Mouse (Mus musculus) olfactory bulb, adult 2 months (tissue): ENCODE data around the gene Kcnk10. TPM values are rescaled to one million over a fixed set of nuclear protein-coding genes. Genes with fewer than 3 reads are reported as not detected.
"Not testable (repeated sequence)": the region's sequence is repeated elsewhere in the genome, so short reads cannot be mapped to it uniquely, and the experiment has no call there.

Source experiments
- H3K27ac ChIP-seq: fragments of 200-500 bp; 2 replicates; pipeline ENCODE4 v1.5.1; 2012; ENCODE audit warnings: low read depth, low read length; ENCODE audit not compliant: insufficient read depth
- H3K4me1 ChIP-seq: fragments of 200-500 bp; 2 replicates; pipeline ENCODE4 v1.6.1; 2012; ENCODE audit warnings: low read length; ENCODE audit not compliant: control insufficient read depth, insufficient read depth
- H3K4me3 ChIP-seq: fragments of 200-500 bp; 2 replicates; pipeline ENCODE4 v1.5.1; 2012; ENCODE audit warnings: mild to moderate bottlenecking, low read depth, low read length, moderate library complexity; ENCODE audit not compliant: insufficient read depth
- CTCF ChIP-seq: fragments of 200-500 bp; IDR thresholded peaks from 2 replicates; pipeline ENCODE4 v1.5.1; 2012; ENCODE audit warnings: low read depth, mild to moderate bottlenecking, low read length, moderate library complexity; ENCODE audit not compliant: insufficient read depth
- POLR2A ChIP-seq: fragments of 200-500 bp; IDR thresholded peaks from 2 replicates; pipeline ENCODE4 v1.6.1; 2012; ENCODE audit warnings: mild to moderate bottlenecking, low read depth, low read length, moderate library complexity; ENCODE audit not compliant: insufficient read depth
- WGBS: fragments of 180-500 bp; shearing (Covaris S2); methylation state at CpG from one replicate; pipeline ENCODE4 v1.1.7; 2018; 5-methylcytosine and 5-hydroxymethylcytosine counted together
- polyA plus RNA-seq: library from polyadenylated mRNA; stranded (reverse); fragments of >200 nt; gene quantifications from 2 replicates; pipeline ENCODE4 v1.2.4, GENCODE M21; 2012; ENCODE audit warnings: low replicate concordance; ENCODE audit not compliant: missing spikeins, insufficient read depth, insufficient read length

The Kcnk10 gene
- polyA plus RNA-seq: 50.8 TPM in 1 of 2 replicates, not detected in the other

GRCm38 (mm10) chr12:98577861-98578360, at the start of gene Kcnk10:
Gene Kcnk10 (minus strand): TSS chr12:98578310.
- no peak for TF ChIP-seq CTCF
- no peak for TF ChIP-seq POLR2A
- peak within 1 kb of the TSS; percentile 49 for H3K4me3 ChIP-seq
- peaks cover 11% of the 10 kb centered on the region for H3K4me1 ChIP-seq
- WGBS: 1% methylated on average over 22 of the region's 22 CpGs
- H3K27ac ChIP-seq: peak within 1 kb of the TSS; percentile 4; the same call in 1 of the 2 replicates

GRCm38 (mm10) chr12:98627392-98628259, 49.5 kb upstream of the Kcnk10 start, which contains the start of gene Spata7:
Gene Spata7 (plus strand): TSS chr12:98628157.
- Histone ChIP-seq H3K4me1 (no peaks in the 10 kb centered on the region), H3K4me3 (peak within 1 kb of the TSS; percentile 99), H3K27ac (peak within 1 kb of the TSS; percentile 76)
- under 1% methylated on average over 32 of the region's 32 CpGs for WGBS
- TF ChIP-seq POLR2A: no peak

GRCm38 (mm10) chr12:98623266-98623665, 45.2 kb upstream of the Kcnk10 start:
- not testable (repeated sequence) for H3K27ac ChIP-seq, H3K4me3 ChIP-seq, H3K4me1 ChIP-seq
- WGBS: 95% methylated on average over 10 of the region's 10 CpGs

GRCm38 (mm10) chr12:98620922-98621321, 42.8 kb upstream of the Kcnk10 start:
- H3K4me3 ChIP-seq, H3K4me1 ChIP-seq, H3K27ac ChIP-seq: not testable (repeated sequence)
- WGBS: 28% methylated on average over 6 of the region's 6 CpGs

- no peak for TF ChIP-seq CTCF
- TF ChIP-seq POLR2A: no peak
- Histone ChIP-seq H3K4me1 (no peaks in the 10 kb centered on the region), H3K27ac (no peak overlapping the region), H3K4me3 (no peak overlapping the region)
- WGBS: 81% methylated on average over 2 of the region's 2 CpGs
Observed at GRCm38 (mm10) chr12:98619496-98619895, 41.4 kb upstream of the Kcnk10 start.

GRCm38 (mm10) chr12:98615746-98616145, 37.6 kb upstream of the Kcnk10 start:
- Histone ChIP-seq H3K27ac (no peak overlapping the region), H3K4me3 (no peak overlapping the region), H3K4me1 (peaks cover 3% of the 10 kb centered on the region; the same call in 1 of the 2 replicates)
- WGBS: 42% methylated on average over 5 of the region's 5 CpGs
- TF ChIP-seq POLR2A (no peak), CTCF (no peak)

GRCm38 (mm10) chr12:98614910-98615508, 36.9 kb upstream of the Kcnk10 start:
- 64% methylated on average over 3 of the region's 3 CpGs for WGBS
- H3K4me3 ChIP-seq: no peak overlapping the region
- peaks cover 3% of the 10 kb centered on the region; the same call in 1 of the 2 replicates for H3K4me1 ChIP-seq
- no peak overlapping the region; the same call in 1 of the 2 replicates for H3K27ac ChIP-seq
- TF ChIP-seq CTCF (no peak), POLR2A (no peak)

- Histone ChIP-seq H3K27ac (no peak overlapping the region), H3K4me1 (peaks cover 5% of the 10 kb centered on the region), H3K4me3 (no peak overlapping the region)
- TF ChIP-seq POLR2A (no peak), CTCF (no peak)
- WGBS: 35% methylated on average over 3 of the region's 3 CpGs
Observed at GRCm38 (mm10) chr12:98610341-98610740, 32.2 kb upstream of the Kcnk10 start.

- Histone ChIP-seq H3K27ac (no peak overlapping the region), H3K4me1 (peaks cover 2% of the 10 kb centered on the region; the same call in 1 of the 2 replicates), H3K4me3 (no peak overlapping the region)
- WGBS: 55% methylated on average over 5 of the region's 5 CpGs
- TF ChIP-seq POLR2A: no peak
- TF ChIP-seq CTCF: no peak
Observed at GRCm38 (mm10) chr12:98606595-98607290, 28.6 kb upstream of the Kcnk10 start.
